Mouse (Mus musculus): Measurements from ENCODE around the gene Synpr. TPM values are rescaled to one million over a fixed set of nuclear protein-coding genes. Genes with fewer than 3 reads are reported as not detected.

Synpr gene
- polyA plus RNA-seq, 1 experiment: not detected

DNA sequence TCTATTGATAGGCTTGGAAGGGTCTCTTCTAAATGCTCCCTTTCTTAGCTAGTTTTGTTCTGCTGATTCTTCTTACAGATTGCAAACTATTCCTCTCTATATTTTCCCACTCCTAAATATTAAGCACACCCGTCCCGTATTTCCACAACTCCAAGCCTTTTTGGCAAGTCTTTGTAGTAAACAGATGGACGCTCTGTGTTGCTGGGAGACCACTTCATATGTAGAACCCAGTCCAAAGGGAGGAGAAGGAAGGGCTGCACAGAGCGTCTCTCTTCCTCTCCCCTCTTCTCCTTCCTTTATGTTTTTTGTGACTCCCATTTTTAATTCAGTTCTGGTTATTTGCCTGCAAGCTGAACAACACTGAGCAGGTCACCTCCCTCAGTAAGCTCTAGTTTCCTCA lies 1.4 kb upstream of the Synpr start:
- Histone ChIP-seq H3K4me1 (ENCODE audit: control insufficient read depth, insufficient read depth, low read length) (no peaks in the 10 kb centered on the region), H3K27ac (ENCODE audit: control insufficient read depth, insufficient read depth, low read depth, low read length, poor library complexity) (no peak overlapping the region), H3K4me3 (replicated peaks; ENCODE audit: control insufficient read depth, low read depth, low read length) (no peak overlapping the region)
- 76% methylated on average over 4 of the region's 4 CpGs for WGBS
- TF ChIP-seq CTCF (IDR thresholded peaks at IDR 0.05; ENCODE audit: control insufficient read depth, insufficient read depth, low read length): no peak
- TF ChIP-seq POLR2A (IDR thresholded peaks at IDR 0.05; ENCODE audit: borderline replicate concordance, control insufficient read depth, low read depth, low read length): no peak

DNA sequence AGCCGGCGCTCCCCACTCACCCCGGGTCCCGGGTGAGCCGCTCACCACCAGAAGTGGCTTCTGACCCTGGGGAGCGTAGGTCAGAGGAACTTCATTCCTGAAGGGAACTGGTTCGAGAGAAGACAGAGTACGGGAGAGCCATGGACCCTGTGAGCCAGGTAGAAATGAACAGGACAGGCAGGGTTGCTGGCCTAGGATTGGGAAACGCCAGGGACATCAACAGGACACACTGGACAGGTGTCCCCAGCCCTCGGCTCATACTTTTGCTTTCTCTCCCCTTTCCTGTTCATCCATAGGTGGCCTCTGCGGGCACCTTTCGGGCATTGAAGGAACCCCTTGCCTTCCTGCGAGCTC lies 242 bp downstream of the Synpr start:
- no peak overlapping the region for H3K4me3 ChIP-seq (replicated peaks; ENCODE audit: control insufficient read depth, low read depth, low read length)
- H3K4me1 ChIP-seq (ENCODE audit: control insufficient read depth, insufficient read depth, low read length): no peaks in the 10 kb centered on the region
- TF ChIP-seq CTCF (IDR thresholded peaks at IDR 0.05; ENCODE audit: control insufficient read depth, insufficient read depth, low read length): no peak
- WGBS: 14% methylated on average over 13 of the region's 13 CpGs
- H3K27ac ChIP-seq (ENCODE audit: control insufficient read depth, insufficient read depth, low read depth, low read length, poor library complexity): no peak overlapping the region

- H3K4me3 ChIP-seq (replicated peaks; ENCODE audit: control insufficient read depth, low read depth, low read length): no peak overlapping the region
- H3K4me1 ChIP-seq (ENCODE audit: control insufficient read depth, insufficient read depth, low read length): no peaks in the 10 kb centered on the region
- 60% methylated on average over 10 of the region's 10 CpGs for WGBS
- TF ChIP-seq CTCF (IDR thresholded peaks at IDR 0.05; ENCODE audit: control insufficient read depth, insufficient read depth, low read length) (no peak), POLR2A (IDR thresholded peaks at IDR 0.05; ENCODE audit: borderline replicate concordance, control insufficient read depth, low read depth, low read length) (no peak)
- no peak overlapping the region for H3K27ac ChIP-seq (ENCODE audit: control insufficient read depth, insufficient read depth, low read depth, low read length, poor library complexity)
Measured at GRCm38 (mm10) chr14:13285341-13286130, 956 bp downstream of the Synpr start.

- Histone ChIP-seq H3K4me1 (ENCODE audit: control insufficient read depth, insufficient read depth, low read length) (no peaks in the 10 kb centered on the region), H3K27ac (ENCODE audit: control insufficient read depth, insufficient read depth, low read depth, low read length, poor library complexity) (no peak overlapping the region), H3K4me3 (replicated peaks; ENCODE audit: control insufficient read depth, low read depth, low read length) (no peak overlapping the region)
- WGBS: 61% methylated on average over 3 of the region's 3 CpGs
- TF ChIP-seq POLR2A (IDR thresholded peaks at IDR 0.05; ENCODE audit: borderline replicate concordance, control insufficient read depth, low read depth, low read length): no peak
- TF ChIP-seq CTCF (IDR thresholded peaks at IDR 0.05; ENCODE audit: control insufficient read depth, insufficient read depth, low read length): no peak
Measured at GRCm38 (mm10) chr14:13294200-13294599, 9.6 kb downstream of the Synpr start.

DNA sequence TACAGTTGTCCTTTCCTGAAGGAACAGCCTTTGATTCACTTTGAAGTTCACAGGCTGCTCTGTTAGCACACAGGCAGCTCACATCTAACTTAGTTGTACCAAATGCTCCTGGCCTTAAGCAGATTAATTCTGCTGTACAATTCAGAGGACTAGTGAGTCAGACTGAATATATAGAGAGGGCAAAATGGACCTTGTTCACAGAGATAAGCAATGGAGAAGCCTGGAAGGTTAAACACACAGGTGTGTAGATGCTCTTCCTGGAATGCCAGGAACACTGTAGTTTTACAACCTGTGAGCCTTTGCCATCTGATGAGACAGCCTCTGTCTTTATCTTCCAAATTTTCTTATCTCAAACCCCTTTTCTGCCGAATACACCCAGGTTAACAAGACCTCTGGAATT lies 29.7 kb downstream of the Synpr start:
- TF ChIP-seq CTCF (IDR thresholded peaks at IDR 0.05; ENCODE audit: control insufficient read depth, insufficient read depth, low read length) (no peak), POLR2A (IDR thresholded peaks at IDR 0.05; ENCODE audit: borderline replicate concordance, control insufficient read depth, low read depth, low read length) (no peak)
- 60% methylated on average over 1 of the region's 1 CpGs for WGBS
- no peak overlapping the region for H3K27ac ChIP-seq (ENCODE audit: control insufficient read depth, insufficient read depth, low read depth, low read length, poor library complexity)

GRCm38 (mm10) chr14:13328461-13328860 lies 43.9 kb downstream of the Synpr start:
- H3K27ac ChIP-seq (ENCODE audit: control insufficient read depth, insufficient read depth, low read depth, low read length, poor library complexity): no peak overlapping the region
- WGBS: 41% methylated on average over 2 of the region's 2 CpGs
- H3K4me1 ChIP-seq (ENCODE audit: control insufficient read depth, insufficient read depth, low read length): no peaks in the 10 kb centered on the region; the same call in 1 of the 2 replicates
- no peak overlapping the region for H3K4me3 ChIP-seq (replicated peaks; ENCODE audit: control insufficient read depth, low read depth, low read length)
- TF ChIP-seq CTCF (IDR thresholded peaks at IDR 0.05; ENCODE audit: control insufficient read depth, insufficient read depth, low read length): no peak
- TF ChIP-seq POLR2A (IDR thresholded peaks at IDR 0.05; ENCODE audit: borderline replicate concordance, control insufficient read depth, low read depth, low read length): no peak

More for the DNA sequence above, 29.7 kb downstream of the Synpr start:
- no peaks in the 10 kb centered on the region for H3K4me1 ChIP-seq (ENCODE audit: control insufficient read depth, insufficient read depth, low read length)
- H3K4me3 ChIP-seq (replicated peaks; ENCODE audit: control insufficient read depth, low read depth, low read length): no peak overlapping the region

- Histone ChIP-seq H3K27ac (ENCODE audit: control insufficient read depth, insufficient read depth, low read depth, low read length, poor library complexity) (no peak overlapping the region), H3K4me1 (ENCODE audit: control insufficient read depth, insufficient read depth, low read length) (no peaks in the 10 kb centered on the region; the same call in 1 of the 2 replicates), H3K4me3 (replicated peaks; ENCODE audit: control insufficient read depth, low read depth, low read length) (no peak overlapping the region)
- TF ChIP-seq POLR2A (IDR thresholded peaks at IDR 0.05; ENCODE audit: borderline replicate concordance, control insufficient read depth, low read depth, low read length) (no peak), CTCF (IDR thresholded peaks at IDR 0.05; ENCODE audit: control insufficient read depth, insufficient read depth, low read length) (no peak)
- 73% methylated on average over 10 of the region's 10 CpGs for WGBS
Measured at GRCm38 (mm10) chr14:13332497-13333306, 48.1 kb downstream of the Synpr start.

DNA sequence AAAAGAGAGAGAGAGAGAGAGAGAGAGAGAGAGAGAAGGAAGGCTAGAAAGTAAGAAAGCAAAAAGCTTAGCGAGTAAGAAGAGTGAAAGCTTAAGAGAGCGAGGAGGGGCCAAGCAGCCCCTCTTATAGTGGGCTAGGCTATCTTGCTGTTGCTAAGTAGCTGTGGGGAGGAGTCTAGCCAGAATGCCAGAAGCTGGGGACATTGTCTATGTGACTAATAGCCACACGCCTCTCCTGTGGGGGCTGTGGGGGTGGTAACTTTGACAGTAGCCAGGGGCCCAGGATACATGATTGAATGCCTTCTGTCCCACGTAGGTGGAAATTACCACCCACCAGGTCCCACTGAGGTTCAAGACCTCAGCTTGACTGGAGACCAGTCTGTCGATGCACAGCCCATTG lies 48.8 kb downstream of the Synpr start:
- 70% methylated on average over 5 of the region's 5 CpGs for WGBS
- Histone ChIP-seq H3K4me3 (replicated peaks; ENCODE audit: control insufficient read depth, low read depth, low read length) (no peak overlapping the region), H3K4me1 (ENCODE audit: control insufficient read depth, insufficient read depth, low read length) (no peaks in the 10 kb centered on the region; the same call in 1 of the 2 replicates), H3K27ac (ENCODE audit: control insufficient read depth, insufficient read depth, low read depth, low read length, poor library complexity) (no peak overlapping the region)
- TF ChIP-seq CTCF (IDR thresholded peaks at IDR 0.05; ENCODE audit: control insufficient read depth, insufficient read depth, low read length): no peak
- no peak for TF ChIP-seq POLR2A (IDR thresholded peaks at IDR 0.05; ENCODE audit: borderline replicate concordance, control insufficient read depth, low read depth, low read length)

Measured in bone marrow, adult 2 months (tissue).